Mouse (Mus musculus) urinary bladder, postnatal 36 days (tissue): Measurements from ENCODE around the gene Rtcb.

Experiments used
- DNase-seq, 2 experiments: peaks; one replicate each; pipeline ENCODE4 v3.0.0; 2022; ENCODE audit warnings: low spot score in 2 of 2, mixed read lengths in 1 of 2

Rtcb gene

DNA sequence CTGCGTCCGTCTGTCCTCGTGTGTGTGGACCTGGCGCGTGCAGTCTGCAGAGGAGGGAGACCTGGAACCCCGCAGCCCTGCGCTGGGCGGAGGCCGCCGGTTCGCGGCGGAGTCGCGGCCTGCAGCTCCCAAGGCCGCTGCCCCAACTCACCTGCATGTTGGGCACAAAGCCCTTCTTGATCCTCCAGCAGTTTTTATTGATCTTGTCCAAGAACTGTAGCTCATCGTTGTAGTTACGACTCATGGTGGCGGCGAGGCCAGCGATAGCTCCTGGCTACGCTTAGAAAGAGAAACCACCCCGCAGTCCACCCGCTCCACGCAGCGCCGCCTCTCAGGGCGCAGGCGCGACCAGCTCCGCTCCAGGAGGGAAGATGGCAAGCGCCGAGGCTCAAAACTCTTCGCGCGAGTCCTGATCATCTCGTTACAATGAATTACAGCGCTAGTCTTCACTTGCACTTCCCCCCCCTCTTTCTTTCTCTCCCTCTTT lies at the start of gene Rtcb:
TSS of gene Rtcb (minus strand) at position 360 of the 487 bp plus-strand sequence.
- peak; percentile 97 for DNase-seq

DNA sequence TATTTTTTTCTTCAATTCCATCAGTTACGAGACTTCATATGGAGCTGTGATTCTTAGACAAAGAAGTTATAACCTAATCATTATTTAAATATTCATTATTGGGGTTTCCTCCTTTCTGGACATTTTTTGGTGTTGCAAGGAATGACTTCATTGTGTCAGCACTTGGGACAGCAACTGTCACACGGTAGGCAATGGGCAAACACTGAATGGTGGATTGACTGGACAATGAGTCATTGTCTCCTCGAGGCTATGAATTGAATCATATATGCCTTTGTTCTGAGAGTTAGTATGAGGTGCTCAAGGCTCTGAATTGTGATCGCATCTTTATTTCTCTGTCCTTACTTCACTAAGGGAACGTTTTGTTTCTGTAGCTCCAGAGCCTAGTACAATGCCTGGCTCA lies 48.8 kb upstream of the Rtcb start:
- DNase-seq, result no peak

DNA sequence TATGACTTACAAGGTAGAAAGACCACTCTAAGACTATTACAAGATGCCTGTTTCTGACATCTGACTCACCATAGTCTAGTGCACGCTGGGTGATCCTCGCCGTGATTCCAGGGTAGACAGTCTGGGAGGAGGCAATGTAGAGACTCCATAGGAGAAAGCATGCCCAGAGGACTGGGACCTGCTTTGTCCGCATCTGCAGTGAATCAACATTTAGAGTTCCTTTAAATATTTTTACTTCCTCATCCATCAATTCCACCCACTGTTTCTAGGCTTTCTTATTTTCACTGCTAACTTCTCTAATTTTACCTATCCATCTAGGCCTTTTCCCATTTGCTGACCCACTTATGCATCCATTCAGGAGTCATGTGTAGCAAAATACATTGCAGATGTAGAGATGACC lies 42.8 kb upstream of the Rtcb start:
- no peak for DNase-seq

DNA sequence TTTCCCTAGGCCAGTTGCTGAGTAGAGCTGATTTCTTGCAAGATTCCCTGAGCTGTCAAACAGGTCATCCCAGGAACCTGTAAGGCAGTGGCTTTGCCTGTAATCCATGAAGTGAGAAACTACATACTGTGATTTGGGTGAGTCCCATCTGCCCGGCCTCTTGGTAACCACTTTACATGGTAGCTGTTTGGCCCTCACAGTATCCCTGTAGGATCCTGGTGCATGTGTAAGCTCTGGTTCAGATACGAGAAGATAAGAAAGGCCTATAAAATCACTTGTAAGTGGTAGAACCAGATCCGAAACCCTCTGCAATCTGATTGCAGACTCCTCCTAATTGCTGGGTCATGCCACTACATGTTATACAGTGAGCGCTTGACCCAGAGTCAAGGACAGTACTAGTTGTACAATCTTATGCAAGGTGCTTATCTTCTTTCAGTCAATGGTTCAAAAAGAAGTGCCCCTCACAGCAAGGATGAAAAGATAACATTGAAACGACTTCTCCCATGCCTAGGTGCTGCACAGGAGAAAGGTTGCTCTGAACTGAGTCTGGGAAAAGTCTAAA lies 37.0 kb upstream of the Rtcb start:
- DNase-seq, result peak in 1 of 2 experiments; percentile 11

DNA sequence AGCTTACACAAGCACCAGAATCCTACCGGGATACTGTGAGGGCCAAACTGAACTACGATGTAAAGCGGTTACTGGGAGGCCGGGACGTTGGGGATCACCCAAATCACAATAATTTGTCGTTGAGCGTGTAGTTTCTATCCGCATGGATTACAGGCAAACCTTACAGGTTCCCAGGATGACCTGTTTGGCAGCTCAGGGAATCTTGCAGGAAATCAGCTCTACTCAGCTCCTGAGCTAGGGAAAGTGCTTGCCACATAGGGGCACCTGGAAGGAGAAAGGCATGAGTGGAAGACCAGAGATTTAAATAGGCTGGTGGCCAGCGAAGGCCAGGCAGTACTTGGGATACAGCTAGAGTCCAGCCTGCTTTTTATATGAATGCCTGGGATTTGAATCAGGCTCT lies 36.2 kb upstream of the Rtcb start:
- DNase-seq, result no peak

DNA sequence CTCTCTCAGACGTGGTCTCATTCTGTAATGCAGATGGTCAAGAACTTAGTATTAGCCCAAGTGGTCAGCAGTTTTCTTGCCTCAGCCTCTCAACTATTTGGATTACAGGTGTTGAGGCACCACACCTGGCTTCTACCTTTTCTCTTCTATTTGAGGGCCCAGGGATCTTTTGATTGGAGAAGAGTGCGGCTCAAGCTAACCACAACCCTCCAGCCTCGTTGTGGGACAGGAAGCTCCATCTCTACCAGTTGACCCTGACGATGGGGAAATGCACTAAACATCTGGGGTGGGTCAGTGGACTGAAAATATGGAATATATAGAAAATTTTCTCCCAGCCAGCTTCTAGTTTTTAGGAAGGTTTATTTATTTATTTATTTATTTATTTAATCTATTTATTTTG lies 34.8 kb upstream of the Rtcb start:
- no peak for DNase-seq

DNA sequence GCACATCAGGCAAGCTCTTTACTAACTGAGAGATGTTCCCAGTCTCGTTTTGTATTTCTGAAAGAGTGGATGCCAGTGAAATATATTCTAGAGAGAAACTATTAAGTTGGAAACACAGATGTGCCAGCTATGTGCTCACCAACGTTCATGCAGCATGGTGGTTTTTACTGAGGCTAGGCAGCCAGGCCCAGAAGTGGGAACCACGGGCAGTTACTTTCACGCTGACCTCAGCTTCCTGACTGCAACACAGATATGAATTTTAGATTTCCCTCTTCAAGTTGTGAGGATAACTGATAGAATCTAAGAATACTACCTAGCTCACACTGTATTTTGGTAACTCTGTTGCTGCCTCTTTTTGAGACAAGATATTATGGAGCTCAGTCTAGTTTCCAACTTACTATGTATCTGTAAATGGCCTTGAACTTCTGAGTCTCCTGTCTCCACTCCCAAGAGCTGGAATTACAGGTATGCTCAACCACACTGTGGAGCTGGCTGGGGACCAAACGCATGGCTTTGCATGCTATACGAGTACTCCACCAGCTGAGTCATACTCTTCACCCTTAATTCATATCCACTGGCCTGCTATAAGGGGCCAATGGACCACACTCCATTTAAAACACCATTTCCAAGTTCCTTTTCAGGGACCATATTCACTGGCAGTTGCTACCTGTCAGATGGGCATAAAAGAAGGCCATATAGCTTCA lies 31.9 kb upstream of the Rtcb start:
- DNase-seq, result no peak

DNA sequence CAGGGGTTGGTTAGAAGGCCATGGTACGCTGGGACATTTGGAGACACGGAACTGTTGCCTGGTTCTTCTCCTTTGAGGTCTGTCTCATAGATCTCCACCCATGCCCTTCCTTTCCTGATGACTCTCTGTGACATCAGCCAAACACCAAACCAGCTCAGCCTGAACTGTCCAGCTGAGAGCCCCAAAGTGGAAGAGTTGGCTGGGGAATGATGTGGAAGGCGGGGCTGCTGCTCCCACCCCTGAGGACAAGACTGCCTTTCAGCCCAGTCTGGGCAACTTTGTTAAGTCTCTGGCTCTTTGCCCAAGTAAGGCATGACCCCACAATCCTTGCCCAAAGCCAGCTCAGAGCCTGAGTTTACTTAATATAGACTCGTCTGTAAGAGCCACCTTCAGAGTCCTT lies 15.3 kb upstream of the Rtcb start:
- no peak for DNase-seq

DNA sequence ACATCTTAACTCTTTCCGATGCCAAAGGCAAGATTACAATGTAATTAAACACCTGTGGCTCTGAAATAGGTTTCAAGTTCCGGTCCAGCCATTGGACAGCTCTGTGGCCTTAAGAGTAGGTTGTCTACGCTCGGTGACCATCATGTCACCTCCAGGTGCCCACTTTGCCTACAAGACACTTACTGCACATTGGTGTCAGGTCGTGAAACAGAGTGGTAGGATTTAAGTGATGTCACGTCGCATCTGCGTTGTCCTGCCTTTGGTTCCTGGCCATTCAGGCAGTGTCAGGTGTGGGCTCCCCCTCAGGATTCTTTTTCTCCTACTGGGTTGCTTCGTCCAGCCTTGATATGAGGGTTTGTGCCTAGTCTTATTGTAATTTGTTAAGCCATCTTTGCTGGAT lies 14.2 kb upstream of the Rtcb start:
- DNase-seq, result no peak

DNA sequence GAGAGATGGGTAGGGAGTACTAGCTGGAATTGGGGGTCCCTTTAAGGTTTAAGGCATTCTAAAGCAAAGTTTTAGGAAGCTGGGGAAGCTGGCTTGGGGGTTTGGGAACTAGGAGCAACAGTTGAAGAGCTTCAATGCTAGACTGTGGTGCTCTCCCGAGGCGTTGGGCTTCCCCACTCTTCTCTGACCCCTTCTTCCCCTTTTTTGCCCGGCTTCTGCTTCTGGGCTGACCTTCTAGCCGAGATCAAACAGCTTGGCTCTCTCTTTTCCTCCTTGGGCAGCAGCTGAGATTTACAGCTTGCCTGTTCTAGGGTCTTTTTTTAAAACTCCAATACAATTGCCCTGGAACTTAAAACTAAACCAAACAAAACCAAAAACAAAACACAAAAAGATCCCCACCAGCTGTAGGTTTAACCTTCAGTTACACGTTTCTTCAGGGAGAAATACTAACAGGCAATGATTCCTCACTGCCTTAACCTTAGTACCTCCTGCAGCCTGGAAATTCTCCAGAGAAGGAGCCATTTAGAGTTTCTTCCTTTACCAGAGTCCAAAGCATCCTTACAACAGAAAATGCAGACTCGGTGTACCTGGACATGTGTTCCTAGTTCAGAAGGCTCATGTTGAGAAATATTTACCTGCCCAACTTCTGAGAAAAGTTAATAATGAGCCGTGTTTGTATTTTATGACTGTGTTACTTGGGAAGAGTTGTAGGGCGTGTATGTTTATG lies 12.4 kb upstream of the Rtcb start:
- no peak for DNase-seq

DNA sequence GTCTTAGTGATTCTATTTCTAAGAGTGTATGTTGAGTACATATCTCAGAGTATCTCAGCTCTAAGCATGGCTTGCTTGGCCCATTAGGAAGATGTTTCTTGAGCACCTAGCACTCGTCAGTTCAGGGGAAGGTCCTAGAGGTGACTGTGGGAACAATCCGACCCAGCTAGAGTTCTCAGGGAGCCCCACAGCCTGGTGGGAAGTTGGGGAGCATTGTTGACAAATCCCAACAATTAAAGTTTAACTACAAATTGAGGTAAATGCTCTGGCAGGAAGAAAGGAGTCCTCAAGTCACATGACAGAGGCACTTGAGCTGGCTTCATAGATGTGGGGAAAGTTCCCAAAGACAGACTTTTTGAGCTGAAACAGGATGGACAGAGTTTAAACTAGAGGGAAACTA lies 11.1 kb upstream of the Rtcb start:
- no peak for DNase-seq

DNA sequence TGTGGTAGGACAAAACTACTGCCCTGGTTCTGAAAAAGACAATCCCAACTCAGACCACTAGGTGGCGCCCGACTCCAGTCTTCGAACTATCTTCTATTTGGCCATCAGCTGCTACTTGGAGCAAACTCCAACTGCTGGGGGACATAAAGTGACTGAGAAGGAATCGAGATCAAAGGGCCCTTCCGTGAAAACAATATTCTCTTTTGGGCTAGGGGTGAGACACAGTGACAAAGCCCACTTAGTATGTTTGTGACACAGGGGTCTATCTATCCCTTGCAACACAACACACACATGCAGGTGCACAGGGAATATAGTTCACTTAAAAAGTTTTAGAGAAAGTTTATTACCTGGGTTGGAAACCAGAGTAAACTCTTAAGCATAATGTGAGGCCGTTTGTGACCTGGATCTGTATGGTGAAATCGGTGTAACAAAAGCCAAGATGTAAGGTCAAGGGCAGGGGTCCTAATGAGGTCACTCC lies 10.6 kb upstream of the Rtcb start:
- DNase-seq, result peak; percentile 79 to 81

DNA sequence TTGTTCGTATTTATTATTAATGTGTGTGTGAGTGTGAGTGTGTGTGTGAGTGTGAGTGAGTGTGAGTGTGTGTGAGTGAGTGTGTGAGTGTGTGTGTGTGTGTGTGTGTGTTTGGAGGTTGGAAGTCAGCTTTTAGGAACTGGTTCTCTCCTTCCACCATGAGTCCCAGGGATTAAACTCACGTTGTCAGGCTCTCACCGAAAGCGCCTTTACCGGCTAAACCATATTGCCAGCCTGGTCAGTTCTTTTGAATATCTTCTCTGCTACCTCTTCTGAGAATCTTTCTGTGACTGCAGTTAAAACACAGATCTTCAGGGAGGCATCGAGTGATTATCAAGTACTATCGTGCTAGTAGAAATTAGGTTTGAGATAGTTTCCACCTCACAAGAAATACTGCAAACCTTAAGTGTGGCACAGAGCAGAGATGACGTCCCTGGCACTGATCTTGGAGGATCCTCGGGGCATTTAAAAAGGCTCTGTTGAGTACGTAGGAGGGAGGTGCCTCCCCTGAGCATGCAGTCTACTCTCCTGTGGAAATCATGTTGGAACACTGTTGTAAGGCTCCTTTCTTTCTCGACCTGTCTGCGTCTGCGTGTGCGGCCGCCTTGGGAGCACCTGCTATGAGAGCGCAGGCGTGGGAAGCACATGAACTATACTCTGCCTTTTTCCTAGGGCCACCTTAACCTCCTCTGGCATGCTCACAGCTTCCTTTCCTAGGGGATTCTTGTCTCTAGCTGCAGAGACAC lies 10.0 kb upstream of the Rtcb start:
- no peak for DNase-seq

DNA sequence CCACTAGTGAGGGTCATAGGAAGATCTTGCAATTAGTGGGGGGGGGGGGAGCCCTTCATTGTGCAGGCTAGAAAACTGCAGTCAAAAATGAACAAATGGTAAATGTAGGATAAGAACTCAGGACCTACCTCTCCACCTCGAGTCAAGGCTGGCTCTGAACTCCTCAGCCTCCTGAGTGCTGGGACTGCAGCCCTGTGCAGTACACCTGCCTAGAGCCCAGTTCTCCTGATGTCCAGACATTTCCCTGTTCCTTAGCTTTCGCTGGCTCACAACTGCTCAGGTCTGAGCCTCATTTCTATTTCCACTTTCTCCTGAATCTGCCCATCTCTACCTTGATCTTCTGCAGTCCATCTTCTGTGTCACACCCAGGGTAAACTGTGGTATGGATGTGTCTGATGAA lies 8.9 kb upstream of the Rtcb start:
- DNase-seq, result no peak

DNA sequence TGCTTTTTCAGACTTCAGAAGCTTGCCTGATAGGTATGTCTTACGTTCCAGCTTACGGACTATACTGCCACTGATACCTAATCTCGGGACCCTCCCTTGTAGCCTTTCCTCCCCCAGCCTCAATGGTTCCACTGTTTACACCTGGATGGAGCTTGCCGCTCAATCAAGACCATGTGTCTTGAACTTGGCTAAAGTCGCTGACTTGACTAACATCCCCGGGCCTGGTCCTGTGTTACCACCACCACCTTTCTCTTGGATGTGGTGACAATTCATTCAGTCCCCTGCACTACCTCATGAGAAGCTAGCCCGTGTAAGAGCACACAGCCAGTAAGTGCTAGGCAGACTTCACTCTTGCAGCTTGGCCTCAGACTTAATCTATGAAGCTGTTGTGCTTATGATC lies 6.7 kb upstream of the Rtcb start:
- no peak for DNase-seq

DNA sequence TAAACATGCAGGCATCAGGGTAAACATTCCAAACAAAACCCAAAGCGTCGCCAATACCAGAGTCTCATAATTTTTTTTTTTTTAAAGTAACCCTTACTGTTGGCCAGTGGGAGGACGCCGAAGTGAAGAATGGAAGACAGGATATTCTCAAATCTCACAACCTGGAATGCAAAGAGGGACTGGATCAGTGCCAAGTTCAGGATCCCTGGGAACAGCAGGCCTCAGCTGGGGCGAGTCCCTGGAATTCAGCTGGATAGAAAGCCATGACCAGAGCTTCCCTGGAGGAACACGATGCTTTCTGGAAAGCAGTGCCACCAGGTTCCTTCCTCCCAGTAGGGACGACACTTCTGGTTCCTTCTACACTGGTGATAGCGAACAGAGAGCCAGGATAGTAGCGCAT lies 5.3 kb upstream of the Rtcb start:
- DNase-seq, result no peak

DNA sequence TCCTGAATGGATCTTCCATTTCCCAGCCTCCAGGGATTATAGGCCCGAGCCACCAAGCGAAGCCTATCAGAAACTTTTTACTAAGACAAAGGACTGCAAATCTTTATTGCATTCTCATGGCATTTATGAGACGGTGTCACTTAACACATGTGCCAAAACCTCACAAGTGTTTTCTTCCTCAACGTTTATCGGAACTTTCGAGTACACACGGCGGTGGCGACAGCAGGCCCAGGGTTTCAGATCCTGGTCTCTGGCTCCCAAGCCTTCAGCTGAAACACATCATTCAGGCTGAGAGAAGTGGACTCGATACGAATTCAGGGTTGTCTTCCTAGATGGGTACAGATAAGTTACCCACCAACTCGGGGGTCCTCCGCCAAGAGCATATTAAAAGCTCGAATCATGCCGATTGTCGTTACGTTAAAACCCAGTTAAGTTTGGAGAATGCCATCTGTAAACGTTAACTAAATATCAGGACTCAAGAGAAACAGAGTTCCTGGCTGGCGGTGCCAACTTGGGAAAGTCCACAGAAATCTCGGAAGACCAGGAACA lies 678 bp downstream of the Rtcb start:
- no peak for DNase-seq

DNA sequence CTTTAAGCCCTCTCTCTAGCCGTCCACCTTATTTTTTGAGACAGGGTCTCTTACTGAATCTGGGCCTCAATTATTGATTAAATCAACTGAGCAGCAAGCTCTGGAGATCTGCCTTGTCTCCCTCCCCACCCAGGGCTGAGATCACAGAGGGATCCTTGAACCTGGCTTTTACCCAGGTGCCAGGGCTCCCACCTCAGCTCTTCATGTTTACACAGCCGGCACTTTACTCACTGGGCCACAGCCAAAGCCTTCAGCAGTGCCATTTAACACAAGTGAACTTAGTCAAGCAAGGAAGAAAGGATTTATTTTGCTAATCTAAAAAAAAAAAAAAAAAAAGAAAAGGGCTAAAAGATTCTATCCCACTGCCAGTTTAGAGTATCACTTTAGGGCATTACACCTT lies 3.2 kb downstream of the Rtcb start:
- DNase-seq, result no peak

DNA sequence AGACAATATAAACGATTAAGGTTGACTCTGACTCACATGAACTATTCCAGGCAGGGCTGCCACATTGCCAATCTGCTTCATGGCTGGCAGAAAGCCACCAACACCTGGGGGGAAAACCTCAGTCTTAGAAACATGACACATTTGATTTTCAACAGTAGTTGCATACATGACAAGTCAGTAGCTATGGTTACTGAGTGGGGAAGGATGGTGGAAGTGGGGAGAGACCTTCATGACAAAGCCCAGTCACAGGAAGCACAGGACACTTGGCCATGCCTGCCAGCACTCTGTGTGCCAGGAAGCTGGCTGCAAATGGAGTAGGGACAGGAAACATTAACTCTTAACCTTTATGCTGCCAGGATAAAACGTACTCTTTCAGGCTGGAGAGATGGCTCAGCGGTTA lies 4.2 kb downstream of the Rtcb start:
- no peak for DNase-seq

DNA sequence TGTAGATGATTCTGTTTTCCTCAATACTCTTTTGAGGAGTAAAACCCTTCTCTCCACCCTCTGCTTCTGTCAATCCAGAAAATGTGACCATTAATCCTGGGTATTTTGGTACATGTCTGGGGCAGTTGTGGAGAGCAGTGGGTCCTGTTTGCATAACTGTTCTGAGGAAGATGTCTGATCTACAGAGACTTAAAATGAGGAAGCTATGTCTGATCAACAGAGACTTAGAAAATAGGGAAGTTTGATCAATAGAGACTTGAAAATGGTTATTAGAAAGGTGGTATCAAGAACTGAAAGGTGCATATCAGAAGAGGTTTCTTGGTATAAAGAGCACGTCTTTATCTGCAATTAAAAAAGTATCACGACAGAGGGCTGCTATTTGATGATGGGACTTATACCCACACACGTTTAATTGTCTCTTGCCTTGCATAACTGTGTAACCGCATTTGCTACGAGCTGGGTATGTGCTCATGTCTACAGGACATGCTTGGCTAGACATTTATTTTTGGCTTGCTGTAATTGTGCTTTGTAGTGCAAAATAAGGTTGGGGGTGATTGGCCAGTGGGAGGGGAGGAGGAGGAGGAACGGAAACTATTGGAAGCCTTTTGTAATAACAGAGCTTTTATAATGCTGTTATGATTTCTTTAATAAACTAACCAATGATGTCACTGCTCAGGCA lies 5.7 kb downstream of the Rtcb start:
- no peak for DNase-seq

DNA sequence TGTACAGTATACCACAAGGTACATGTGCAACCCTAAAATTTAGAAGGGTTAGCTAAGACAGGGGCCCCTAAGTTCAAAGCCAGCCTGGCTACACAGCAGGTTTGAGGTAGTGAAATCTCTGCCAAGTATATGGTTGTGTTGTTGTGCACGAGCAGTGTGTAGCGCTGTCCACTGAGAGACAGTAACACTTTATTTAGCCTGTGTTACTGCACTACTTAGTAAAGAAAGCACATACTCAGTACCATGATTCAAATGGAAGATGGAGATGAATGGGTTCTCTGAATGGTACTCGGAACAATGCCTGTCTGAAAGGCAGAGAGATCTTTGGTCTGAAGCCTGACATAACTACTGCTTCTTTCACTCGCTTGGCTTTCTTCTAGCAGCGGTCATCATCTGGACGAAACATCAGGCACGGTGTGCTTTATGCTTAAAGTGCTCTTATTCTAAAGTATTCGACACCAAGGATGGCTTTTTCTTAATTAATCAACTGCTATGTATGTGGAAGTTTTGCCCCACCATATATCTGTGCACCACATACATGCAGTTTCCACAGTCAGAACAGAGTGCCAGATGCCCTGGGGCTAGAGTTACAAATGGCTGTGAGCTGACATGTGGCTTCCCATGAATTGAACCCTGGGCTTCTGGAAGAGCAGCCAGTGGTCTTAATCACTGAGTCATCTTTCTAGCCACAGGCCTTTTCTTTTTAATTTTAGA lies 9.0 kb downstream of the Rtcb start:
- DNase-seq, result no peak
